ENCODE assay signal across 8 mouse cellular contexts in genomic region chr7:70330761-70331242, GRCm38 (mm10). TPM values are rescaled to one million over a fixed set of nuclear protein-coding genes. Genes with fewer than 3 reads are reported as not detected.
DNase-seq lines count a peak whose midpoint lies in the region; ATAC-seq and TF ChIP-seq lines count a peak whose summit lies in the region.

No protein-coding gene starts in this region.

- WGBS in forebrain, embryonic 14.5 days: under 1% methylated on average over 19 of the region's 19 CpGs
- WGBS in limb, embryonic 14.5 days: 2% methylated on average over 19 of the region's 19 CpGs
- WGBS in stomach, embryonic 16.5 days: 3% methylated on average over 19 of the region's 19 CpGs

- no peaks in the 10 kb centered on the region for H3K36me3 ChIP-seq in forebrain, embryonic 14.5 days (ENCODE audit: control insufficient read depth, insufficient read depth, low read length)
- no peaks in the 10 kb centered on the region for H3K36me3 ChIP-seq in limb, embryonic 14.5 days (ENCODE audit: control insufficient read depth, insufficient read depth, low read length)
- no peaks in the 10 kb centered on the region for H3K36me3 ChIP-seq in stomach, embryonic 16.5 days (ENCODE audit: control insufficient read depth, insufficient read depth, low read length)

- H3K9me3 ChIP-seq in forebrain, embryonic 14.5 days (replicated peaks; ENCODE audit: control insufficient read depth, low read length): no peaks in the 10 kb centered on the region
- H3K9me3 ChIP-seq in limb, embryonic 14.5 days (ENCODE audit: control insufficient read depth, low read length): no peaks in the 10 kb centered on the region
- no peaks in the 10 kb centered on the region for H3K9me3 ChIP-seq in stomach, embryonic 16.5 days (replicated peaks; ENCODE audit: control insufficient read depth, low read length)

- peak; percentile 43; the same call in 1 of the 2 replicates for ATAC-seq in forebrain, embryonic 14.5 days
- no peak for ATAC-seq in limb, embryonic 14.5 days (ENCODE audit: low FRiP score, low read depth)
- peak; percentile 48 for ATAC-seq in stomach, embryonic 16.5 days (ENCODE audit: insufficient read depth, low FRiP score)

- H3K4me3 ChIP-seq in forebrain, embryonic 14.5 days (ENCODE audit: low read depth, low read length): peak overlapping the region; percentile 28
- peak overlapping the region; percentile 41 for H3K4me3 ChIP-seq in limb, embryonic 14.5 days (replicated peaks; ENCODE audit: low read length)
- H3K4me3 ChIP-seq in stomach, embryonic 16.5 days (replicated peaks; ENCODE audit: low read length): peak overlapping the region; percentile 51

- H3K9ac ChIP-seq in forebrain, embryonic 14.5 days (ENCODE audit: low read length): peak overlapping the region; percentile 58; the same call in 1 of the 2 replicates
- H3K9ac ChIP-seq in limb, embryonic 14.5 days (ENCODE audit: low read depth, low read length, severe bottlenecking): no peak overlapping the region
- H3K9ac ChIP-seq in stomach, embryonic 16.5 days (ENCODE audit: low read length): peak overlapping the region; percentile 49; the same call in 1 of the 2 replicates

- H3K27ac ChIP-seq in forebrain, embryonic 14.5 days (ENCODE audit: low read depth, low read length): peak overlapping the region; percentile 87
- H3K27ac ChIP-seq in limb, embryonic 14.5 days (replicated peaks; ENCODE audit: low read depth, low read length): no peak overlapping the region
- H3K27ac ChIP-seq in stomach, embryonic 16.5 days (ENCODE audit: low read length): no peak overlapping the region

- H3K4me1 ChIP-seq in forebrain, embryonic 14.5 days (ENCODE audit: control insufficient read depth, insufficient read depth, low read length): 0 out of 2 replicates have a peak, but pooled peaks cover 7% of the 10 kb centered on the region
- H3K4me1 ChIP-seq in limb, embryonic 14.5 days (ENCODE audit: control insufficient read depth, insufficient read depth, low read length): peaks cover 21% of the 10 kb centered on the region
- H3K4me1 ChIP-seq in stomach, embryonic 16.5 days (ENCODE audit: control insufficient read depth, insufficient read depth, low read length): peaks cover 12% of the 10 kb centered on the region; the same call in 1 of the 2 replicates

- H3K4me2 ChIP-seq in forebrain, embryonic 14.5 days (ENCODE audit: low read length): peak overlapping the region; percentile 61
- H3K4me2 ChIP-seq in limb, embryonic 14.5 days (replicated peaks; ENCODE audit: low read depth, low read length, severe bottlenecking): peak overlapping the region; percentile 77
- peak overlapping the region; percentile 66 for H3K4me2 ChIP-seq in stomach, embryonic 16.5 days (ENCODE audit: low read depth, low read length)

- DNase-seq in ovary, postnatal 14 days (ENCODE audit: low spot score): peak; percentile 28
- DNase-seq in ovary, adult 18-20 months (ENCODE audit: low spot score): no peak
- peak; percentile 47 for DNase-seq in forebrain, embryonic 14.5 days (ENCODE audit: low spot score)
- no peak for DNase-seq in limb, embryonic 14.5 days (ENCODE audit: low spot score)
- DNase-seq in right cerebral cortex, postnatal 14 days: no peak
- no peak for DNase-seq in gastrocnemius, postnatal 25 days
- no peak for DNase-seq in urinary bladder, postnatal 10 days (ENCODE audit: low spot score)

- no peak for TF ChIP-seq POLR2A in limb, embryonic 14.5 days (IDR thresholded peaks at IDR 0.05; ENCODE audit: borderline replicate concordance, extremely low read depth, insufficient read depth, insufficient read length)

- peaks cover 79% of the 10 kb centered on the region for H3K27me3 ChIP-seq in forebrain, embryonic 14.5 days (replicated peaks; ENCODE audit: control insufficient read depth, insufficient read depth, low read length)
- peaks cover 93% of the 10 kb centered on the region for H3K27me3 ChIP-seq in limb, embryonic 14.5 days (ENCODE audit: control insufficient read depth, insufficient read depth, low read length)
- H3K27me3 ChIP-seq in stomach, embryonic 16.5 days (ENCODE audit: control insufficient read depth, insufficient read depth, low read length): peaks cover 24% of the 10 kb centered on the region

RNA-seq across cellular contexts. Expression of gene Nr2f2, which starts 35.7 kb away (rescaled TPM):
- polyA plus RNA-seq in forebrain, embryonic 14.5 days (2014; fragmentation: Nextera tagmentation; extraction: Ambion mirVana): 73.7 and 82.5 TPM in 2 replicates
- polyA plus RNA-seq in limb, embryonic 14.5 days (2012; rRNA removed): 80.2 and 134 TPM in 2 replicates
- polyA plus RNA-seq in limb, embryonic 14.5 days (2014; fragmentation: Nextera tagmentation; extraction: Ambion mirVana): 54.7 and 60.8 TPM in 2 replicates
- 52.5 and 64.6 TPM in 2 replicates for polyA plus RNA-seq in stomach, embryonic 16.5 days (2015; fragmentation: Nextera tagmentation; extraction: Ambion mirVana)
- total RNA-seq in gastrocnemius, postnatal 25 days (2021): 10 to 100 TPM; 15.1 to 21.7 TPM

Comparison
In these comparisons a context has a peak if more than half of its experiments do, and no peak if none do; other contexts are left out.
1. DNase-seq: peak in ovary, postnatal 14 days (single experiment) and forebrain, embryonic 14.5 days (single experiment); none in ovary, adult 18-20 months (single experiment), limb, embryonic 14.5 days (single experiment), right cerebral cortex, postnatal 14 days (single experiment), gastrocnemius, postnatal 25 days (single experiment) and urinary bladder, postnatal 10 days (single experiment).
2. Peak in every context shown above with its lines, with median percentiles within 50 percentile points of each other: H3K4me2 ChIP-seq and H3K4me3 ChIP-seq.